Mouse (Mus musculus) midbrain, embryonic 10.5 days (tissue): ENCODE measurements around the gene Laptm5. TPM values are rescaled to one million over a fixed set of nuclear protein-coding genes. Genes with fewer than 3 reads are reported as not detected.
A peak's percentile ranks its signal among the peaks of the same experiment; 100 is the strongest.

Source experiments
- DNase-seq: peaks from one replicate; pipeline ENCODE4 v3.0.0-alpha.2; 2017; ENCODE audit warnings: low spot score
- H3K27ac ChIP-seq: fragments of 300-500 bp; sonication (generic); replicated peaks from 2 replicates; pipeline ENCODE4 v1.5.1; 2016; ENCODE audit warnings: mild to moderate bottlenecking
- H3K27me3 ChIP-seq: fragments of 300-500 bp; sonication (generic); 2 replicates; pipeline ENCODE4 v1.6.1; 2016; ENCODE audit warnings: low read depth, mild to moderate bottlenecking; ENCODE audit not compliant: poor library complexity, severe bottlenecking
- H3K36me3 ChIP-seq: fragments of 300-500 bp; sonication (generic); 2 replicates; pipeline ENCODE4 v1.6.1; 2016; ENCODE audit warnings: mild to moderate bottlenecking, moderate library complexity
- H3K4me1 ChIP-seq: fragments of 300-500 bp; sonication (generic); 2 replicates; pipeline ENCODE4 v1.6.1; 2016
- H3K4me3 ChIP-seq: fragments of 300-500 bp; sonication (generic); 2 replicates; pipeline ENCODE4 v1.5.1; 2016; ENCODE audit warnings: mild to moderate bottlenecking, moderate library complexity
- H3K9me3 ChIP-seq: fragments of 300-500 bp; sonication (generic); replicated peaks from 2 replicates; pipeline ENCODE4 v1.6.1; 2016; ENCODE audit warnings: mild to moderate bottlenecking
- WGBS: fragments of 180-500 bp; shearing (Covaris S2); methylation state at CpG from one replicate; pipeline ENCODE4 v1.1.7; 2016; 5-methylcytosine and 5-hydroxymethylcytosine counted together
- polyA plus RNA-seq: library from polyadenylated mRNA; unstranded; fragments of >200 nt; fragmentation: Nextera tagmentation; extraction: Ambion mirVana; gene quantifications from 2 replicates; pipeline ENCODE4 v1.2.1, GENCODE M21; 2016

The Laptm5 gene
- polyA plus RNA-seq, 1 experiment from 2014 or later: 16.7 TPM

- DNase-seq: peak; percentile 43
- no peaks in the 10 kb centered on the region for H3K9me3 ChIP-seq
- H3K4me3 ChIP-seq: no peak overlapping the region
- peaks cover 45% of the 10 kb centered on the region for H3K27me3 ChIP-seq
- H3K4me1 ChIP-seq: peaks cover 24% of the 10 kb centered on the region
- no peak overlapping the region for H3K27ac ChIP-seq
- WGBS: 59% methylated on average over 13 of the region's 13 CpGs
- no peaks in the 10 kb centered on the region for H3K36me3 ChIP-seq
Observed at GRCm38 (mm10) chr4:130883820-130884533, 28.9 kb upstream of the Laptm5 start.

GRCm38 (mm10) chr4:130887148-130887745, 25.7 kb upstream of the Laptm5 start:
- peaks cover 36% of the 10 kb centered on the region for H3K4me1 ChIP-seq

GRCm38 (mm10) chr4:130889777-130890510, 23.0 kb upstream of the Laptm5 start:
- Histone ChIP-seq H3K36me3 (no peaks in the 10 kb centered on the region), H3K9me3 (no peaks in the 10 kb centered on the region), H3K27ac (peak overlapping the region; percentile 38), H3K4me3 (no peak overlapping the region), H3K27me3 (0 out of 2 replicates have a peak, but pooled peaks cover 8% of the 10 kb centered on the region), H3K4me1 (peaks cover 24% of the 10 kb centered on the region)
- WGBS: 53% methylated on average over 11 of the region's 11 CpGs
- DNase-seq: no peak

More at GRCm38 (mm10) chr4:130887148-130887745, 25.7 kb upstream of the Laptm5 start:
- no peak for DNase-seq
- no peaks in the 10 kb centered on the region for H3K36me3 ChIP-seq
- no peak overlapping the region for H3K4me3 ChIP-seq
- peaks cover 20% of the 10 kb centered on the region for H3K27me3 ChIP-seq
- no peaks in the 10 kb centered on the region for H3K9me3 ChIP-seq
- H3K27ac ChIP-seq: no peak overlapping the region
- WGBS: 75% methylated on average over 11 of the region's 11 CpGs

- H3K27ac ChIP-seq: peak overlapping the region; percentile 38
Observed at GRCm38 (mm10) chr4:130890511-130890840, 22.4 kb upstream of the Laptm5 start.

GRCm38 (mm10) chr4:130892001-130892587, 20.8 kb upstream of the Laptm5 start:
- Histone ChIP-seq H3K4me3 (no peak overlapping the region), H3K27ac (no peak overlapping the region), H3K27me3 (0 out of 2 replicates have a peak, but pooled peaks cover 8% of the 10 kb centered on the region), H3K36me3 (no peaks in the 10 kb centered on the region), H3K9me3 (no peaks in the 10 kb centered on the region), H3K4me1 (peaks cover 23% of the 10 kb centered on the region)
- WGBS: 37% methylated on average over 17 of the region's 17 CpGs
- peak; percentile 76 for DNase-seq

More at GRCm38 (mm10) chr4:130890511-130890840, 22.4 kb upstream of the Laptm5 start:
- H3K4me1 ChIP-seq: peaks cover 23% of the 10 kb centered on the region
- no peaks in the 10 kb centered on the region for H3K9me3 ChIP-seq
- no peaks in the 10 kb centered on the region for H3K36me3 ChIP-seq
- H3K4me3 ChIP-seq: no peak overlapping the region
- no peak for DNase-seq
- 0 out of 2 replicates have a peak, but pooled peaks cover 8% of the 10 kb centered on the region for H3K27me3 ChIP-seq

GRCm38 (mm10) chr4:130893688-130894087, 19.2 kb upstream of the Laptm5 start:
- Histone ChIP-seq H3K4me3 (no peak overlapping the region), H3K27ac (no peak overlapping the region), H3K9me3 (no peaks in the 10 kb centered on the region), H3K4me1 (peaks cover 18% of the 10 kb centered on the region), H3K27me3 (no peaks in the 10 kb centered on the region), H3K36me3 (no peaks in the 10 kb centered on the region)
- no peak for DNase-seq
- WGBS: 70% methylated on average over 5 of the region's 5 CpGs

GRCm38 (mm10) chr4:130895701-130896100, 17.2 kb upstream of the Laptm5 start:
- Histone ChIP-seq H3K27ac (no peak overlapping the region), H3K4me3 (no peak overlapping the region), H3K4me1 (peaks cover 6% of the 10 kb centered on the region), H3K36me3 (no peaks in the 10 kb centered on the region), H3K9me3 (no peaks in the 10 kb centered on the region), H3K27me3 (no peaks in the 10 kb centered on the region)
- no peak for DNase-seq
- 90% methylated on average over 6 of the region's 6 CpGs for WGBS

GRCm38 (mm10) chr4:130896372-130896771, 16.6 kb upstream of the Laptm5 start:
- peak; percentile 42 for DNase-seq
- Histone ChIP-seq H3K27me3 (no peaks in the 10 kb centered on the region), H3K4me1 (peaks cover 5% of the 10 kb centered on the region; the same call in 1 of the 2 replicates), H3K36me3 (no peaks in the 10 kb centered on the region), H3K9me3 (no peaks in the 10 kb centered on the region), H3K27ac (no peak overlapping the region), H3K4me3 (no peak overlapping the region)
- WGBS: 76% methylated on average over 2 of the region's 2 CpGs

- WGBS: 79% methylated on average over 2 of the region's 3 CpGs
- no peak for DNase-seq
- Histone ChIP-seq H3K4me1 (peaks cover 10% of the 10 kb centered on the region), H3K4me3 (no peak overlapping the region), H3K36me3 (no peaks in the 10 kb centered on the region), H3K27ac (0 out of 2 replicates have a peak overlapping the region, but pooled peaks have one; percentile 42), H3K27me3 (no peaks in the 10 kb centered on the region), H3K9me3 (no peaks in the 10 kb centered on the region)
Observed at GRCm38 (mm10) chr4:130899383-130899781, 13.5 kb upstream of the Laptm5 start.

- DNase-seq: no peak
- Histone ChIP-seq H3K36me3 (no peaks in the 10 kb centered on the region), H3K9me3 (no peaks in the 10 kb centered on the region), H3K27ac (0 out of 2 replicates have a peak overlapping the region, but pooled peaks have one; percentile 42), H3K4me3 (no peak overlapping the region), H3K4me1 (peaks cover 14% of the 10 kb centered on the region), H3K27me3 (no peaks in the 10 kb centered on the region)
- WGBS: 80% methylated on average over 6 of the region's 6 CpGs
Observed at GRCm38 (mm10) chr4:130899782-130900427, 13.0 kb upstream of the Laptm5 start.

- Histone ChIP-seq H3K27ac (no peak overlapping the region), H3K9me3 (no peaks in the 10 kb centered on the region), H3K36me3 (no peaks in the 10 kb centered on the region), H3K4me3 (no peak overlapping the region), H3K4me1 (peaks cover 20% of the 10 kb centered on the region), H3K27me3 (no peaks in the 10 kb centered on the region)
- DNase-seq: no peak
- WGBS: 83% methylated on average over 7 of the region's 7 CpGs
Observed at GRCm38 (mm10) chr4:130900746-130901145, 12.2 kb upstream of the Laptm5 start.

GRCm38 (mm10) chr4:130902289-130902781, 10.6 kb upstream of the Laptm5 start:
- Histone ChIP-seq H3K4me1 (peaks cover 29% of the 10 kb centered on the region), H3K27me3 (no peaks in the 10 kb centered on the region), H3K4me3 (no peak overlapping the region), H3K9me3 (no peaks in the 10 kb centered on the region), H3K27ac (peak overlapping the region; percentile 42; the same call in 1 of the 2 replicates), H3K36me3 (no peaks in the 10 kb centered on the region)
- WGBS: 61% methylated on average over 8 of the region's 8 CpGs
- no peak for DNase-seq
